Mouse (Mus musculus): ENCODE results near the gene Fgfr4. TPM values are rescaled to one million over a fixed set of nuclear protein-coding genes. Genes with fewer than 3 reads are reported as not detected.

Gene Fgfr4
- polyA plus RNA-seq, 1 experiment from 2014 or later, result 5.1 TPM

DNA sequence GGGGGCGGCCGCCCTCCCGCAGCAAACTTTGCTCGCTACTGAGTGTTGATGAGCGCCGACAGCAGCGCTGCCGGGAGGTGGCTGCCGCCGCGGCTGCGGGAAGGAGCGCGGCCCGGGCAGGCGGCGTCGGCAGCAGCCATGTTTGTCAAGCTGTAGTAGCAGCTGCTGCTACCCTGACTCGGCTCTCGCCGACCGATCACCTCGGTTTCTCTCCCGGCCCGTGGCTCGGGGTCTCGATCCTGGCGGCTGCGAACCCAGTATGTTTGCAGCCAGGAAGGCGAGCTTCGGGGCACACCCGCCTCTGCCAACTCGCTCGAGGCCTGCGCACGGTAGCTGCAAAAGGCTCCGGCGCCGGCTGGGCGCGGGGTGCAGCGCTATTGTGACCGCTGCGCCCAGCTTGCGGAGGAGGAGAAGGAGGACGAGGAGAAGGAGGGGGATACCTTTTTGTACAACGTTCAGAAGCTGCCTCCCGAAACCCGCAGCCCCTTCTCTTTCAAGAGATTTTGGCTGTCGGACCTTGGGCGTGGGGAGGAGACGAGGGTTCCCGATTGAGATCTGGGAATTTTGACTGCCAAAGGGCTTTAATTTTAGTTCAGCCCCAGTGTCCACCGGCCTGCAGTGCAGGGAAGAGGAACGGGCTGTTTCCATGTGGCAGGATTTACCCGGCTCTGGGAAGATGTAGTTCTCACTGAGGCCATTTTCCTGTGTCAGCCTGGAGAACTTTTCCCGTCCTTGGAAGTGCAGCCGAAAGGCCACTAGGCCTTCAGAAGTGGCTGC, 60.1 kb downstream of the Fgfr4 start:
- Histone ChIP-seq H3K4me3 (peak overlapping the region; percentile 81), H3K4me2 (replicated peaks) (peak overlapping the region; percentile 92), H3K27ac (peak overlapping the region; percentile 98), H3K4me1 (peaks cover 34% of the 10 kb centered on the region), H3K27me3 (no peaks in the 10 kb centered on the region), H3K36me3 (peaks cover 29% of the 10 kb centered on the region), H3K9ac (peak overlapping the region; percentile 97), H3K9me3 (no peaks in the 10 kb centered on the region)
- ATAC-seq (ENCODE audit: insufficient number of reproducible peaks, insufficient read depth, low FRiP score, low TSS enrichment), result no peak
- under 1% methylated on average over 58 of the region's 58 CpGs for WGBS

DNA sequence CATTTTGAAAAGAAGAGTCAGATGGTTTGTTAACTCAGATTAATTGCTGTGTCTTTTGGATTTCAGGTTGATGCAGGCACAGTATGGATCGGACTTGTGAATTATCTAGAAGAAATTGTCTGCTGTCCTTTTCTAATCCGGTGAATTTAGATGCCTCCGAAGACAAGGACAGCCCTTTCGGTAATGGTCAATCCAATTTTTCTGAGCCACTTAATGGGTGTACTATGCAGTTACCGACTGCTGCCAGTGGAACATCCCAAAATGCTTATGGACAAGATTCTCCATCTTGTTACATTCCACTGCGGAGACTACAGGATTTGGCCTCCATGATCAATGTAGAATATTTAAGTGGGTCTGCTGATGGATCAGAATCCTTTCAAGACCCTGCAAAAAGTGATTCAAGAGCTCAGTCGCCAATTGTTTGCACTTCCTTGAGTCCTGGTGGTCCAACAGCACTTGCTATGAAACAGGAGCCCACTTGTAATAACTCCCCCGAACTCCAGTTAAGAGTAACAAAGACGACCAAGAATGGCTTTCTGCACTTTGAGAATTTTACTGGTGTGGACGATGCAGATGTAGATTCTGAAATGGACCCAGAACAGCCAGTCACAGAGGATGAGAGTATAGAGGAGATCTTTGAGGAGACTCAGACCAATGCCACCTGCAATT, 60.8 kb downstream of the Fgfr4 start:
- 50% methylated on average over 10 of the region's 10 CpGs for WGBS
- Histone ChIP-seq H3K4me2 (replicated peaks) (peak overlapping the region; percentile 92), H3K9ac (peak overlapping the region; percentile 97), H3K27me3 (no peaks in the 10 kb centered on the region), H3K27ac (peak overlapping the region; percentile 98), H3K36me3 (peaks cover 35% of the 10 kb centered on the region), H3K4me1 (peaks cover 35% of the 10 kb centered on the region), H3K4me3 (peak overlapping the region; percentile 81), H3K9me3 (no peaks in the 10 kb centered on the region)
- ATAC-seq (ENCODE audit: insufficient number of reproducible peaks, insufficient read depth, low FRiP score, low TSS enrichment), result no peak

Other genes with a start within 250 kb of the Fgfr4 start
- gene Unc5a, start 203.2 kb upstream of the Fgfr4 start, polyA plus RNA-seq (2016; fragmentation: Nextera tagmentation; extraction: Ambion mirVana), result 1.6 TPM in 2 replicates
- 0.76 and 0.93 TPM in 2 replicates for gene Hk3, start 131.3 kb upstream of the Fgfr4 start, polyA plus RNA-seq (2016; fragmentation: Nextera tagmentation; extraction: Ambion mirVana)
- gene Uimc1, start 52.3 kb upstream of the Fgfr4 start, polyA plus RNA-seq (2016; fragmentation: Nextera tagmentation; extraction: Ambion mirVana), result 27.6 and 29.1 TPM in 2 replicates
- gene Zfp346, start 47.3 kb upstream of the Fgfr4 start, polyA plus RNA-seq (2016; fragmentation: Nextera tagmentation; extraction: Ambion mirVana), result 31.2 and 32.5 TPM in 2 replicates
- gene Gm17617, start 19.1 kb upstream of the Fgfr4 start, polyA plus RNA-seq (2016; fragmentation: Nextera tagmentation; extraction: Ambion mirVana), result not detected in 2 replicates
- gene Nsd1, start 57.1 kb downstream of the Fgfr4 start, polyA plus RNA-seq (2016; fragmentation: Nextera tagmentation; extraction: Ambion mirVana), result 81.7 and 84.4 TPM in 2 replicates
- gene Prelid1, start 167.9 kb downstream of the Fgfr4 start, polyA plus RNA-seq (2016; fragmentation: Nextera tagmentation; extraction: Ambion mirVana), result 368 and 376 TPM in 2 replicates
- gene Rab24, start 169.3 kb downstream of the Fgfr4 start, polyA plus RNA-seq (2016; fragmentation: Nextera tagmentation; extraction: Ambion mirVana), result 108 and 118 TPM in 2 replicates
- 32.2 and 37.6 TPM in 2 replicates for gene Mxd3, start 177.2 kb downstream of the Fgfr4 start, polyA plus RNA-seq (2016; fragmentation: Nextera tagmentation; extraction: Ambion mirVana)
- gene Lman2, start 210.1 kb downstream of the Fgfr4 start, polyA plus RNA-seq (2016; fragmentation: Nextera tagmentation; extraction: Ambion mirVana), result 98.3 and 100 TPM in 2 replicates
- 0.61 and 1.2 TPM in 2 replicates for gene Rgs14, start 217.1 kb downstream of the Fgfr4 start, polyA plus RNA-seq (2016; fragmentation: Nextera tagmentation; extraction: Ambion mirVana)
- not detected in 2 replicates for gene Slc34a1, start 245.5 kb downstream of the Fgfr4 start, polyA plus RNA-seq (2016; fragmentation: Nextera tagmentation; extraction: Ambion mirVana)

Data from embryonic facial prominence, embryonic 12.5 days (tissue).